Mouse (Mus musculus): ENCODE results near the gene Sh3yl1. TPM values are rescaled to one million over a fixed set of nuclear protein-coding genes. Genes with fewer than 3 reads are reported as not detected.

Sh3yl1 gene
- polyA plus RNA-seq, 1 experiment from 2014 or later: 23.1 TPM

DNA sequence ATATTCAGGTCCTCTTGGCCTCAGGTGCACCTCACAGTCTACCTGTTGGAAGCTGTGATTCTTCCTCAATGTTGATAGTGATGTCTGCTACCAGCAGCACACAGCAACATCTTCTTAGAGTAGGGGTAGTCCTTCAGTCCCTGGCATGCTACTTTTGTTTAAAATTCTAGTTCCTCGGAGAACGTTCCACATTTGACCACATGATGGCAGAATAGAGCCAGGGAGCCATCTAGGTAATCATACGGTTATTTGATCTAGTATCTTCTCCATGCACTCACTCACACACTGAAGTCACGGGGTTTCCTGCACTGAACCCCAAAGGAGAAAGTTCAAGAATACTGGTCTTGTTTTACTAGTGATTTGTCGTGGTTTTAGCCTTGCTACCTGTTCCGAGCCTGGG, 96.7 kb downstream of the Sh3yl1 start:
- Histone ChIP-seq H3K9me3 (ENCODE audit: control insufficient read depth, low read length) (no peaks in the 10 kb centered on the region), H3K4me3 (ENCODE audit: low read depth, low read length) (no peak overlapping the region), H3K27me3 (ENCODE audit: control insufficient read depth, insufficient read depth, low read length) (no peaks in the 10 kb centered on the region), H3K4me1 (ENCODE audit: control insufficient read depth, insufficient read depth, low read length) (no peaks in the 10 kb centered on the region), H3K9ac (ENCODE audit: low read length) (no peak overlapping the region), H3K36me3 (ENCODE audit: control insufficient read depth, insufficient read depth, low read length) (no peaks in the 10 kb centered on the region), H3K4me2 (ENCODE audit: low read depth) (no peak overlapping the region), H3K27ac (ENCODE audit: low read depth, low read length) (no peak overlapping the region)
- WGBS: 28% methylated on average over 6 of the region's 6 CpGs
- DNase-seq (ENCODE audit: low spot score): peak; percentile 19
- ATAC-seq (ENCODE audit: insufficient read depth, low FRiP score, low TSS enrichment): no peak

Other genes starting within 250 kb of the Sh3yl1 start
- gene Alkal2, start 27.3 kb upstream of the Sh3yl1 start, polyA plus RNA-seq (2014; fragmentation: Nextera tagmentation; extraction: Ambion mirVana): not detected in 2 replicates
- gene Acp1, start 79 bp upstream of the Sh3yl1 start, polyA plus RNA-seq (2014; fragmentation: Nextera tagmentation; extraction: Ambion mirVana): 189 and 194 TPM in 2 replicates
- gene Fam110c, start 162.2 kb downstream of the Sh3yl1 start, polyA plus RNA-seq (2014; fragmentation: Nextera tagmentation; extraction: Ambion mirVana): 0.15 TPM in 1 of 2 replicates, not detected in the other